Mouse (Mus musculus) spleen, embryonic (tissue): ENCODE results near the gene Oprm1.
"Not testable (repeated sequence)": the region's sequence is repeated elsewhere in the genome, so short reads cannot be mapped to it uniquely, and the experiment has no call there.

Source experiments
- CTCF ChIA-PET: fragments of 350-600 bp; sonication (Branson Sonifier 250); formaldehyde crosslinking; loops from one replicate; lab custom pipeline; 2022; lab: Charles Lee

The Oprm1 gene

GRCm38 (mm10) chr10:6758206-6758605, at the start of gene Oprm1:
TSS of gene Oprm1 (plus strand) at chr10:6758506.
- CTCF ChIA-PET, result no interaction called here

- CTCF ChIA-PET, result no interaction called here
These were observed 40.9 kb upstream of the Oprm1 start for GRCm38 (mm10) chr10:6717181-6717948.

- CTCF ChIA-PET, result no interaction called here
These were observed 34.5 kb upstream of the Oprm1 start for GRCm38 (mm10) chr10:6723765-6724164.

- CTCF ChIA-PET, result no interaction called here
These were observed 29.8 kb upstream of the Oprm1 start for GRCm38 (mm10) chr10:6728469-6728868.

- CTCF ChIA-PET, result no interaction called here
These were observed 4.9 kb upstream of the Oprm1 start for GRCm38 (mm10) chr10:6753375-6753774.

- CTCF ChIA-PET, result no interaction called here
These were observed 3.0 kb downstream of the Oprm1 start, which contains the start of gene Gm10945 for GRCm38 (mm10) chr10:6761287-6761811. TSS of gene Gm10945 (minus strand) at chr10:6761761.

- CTCF ChIA-PET, result no interaction called here
These were observed 30.4 kb downstream of the Oprm1 start for GRCm38 (mm10) chr10:6788517-6789237.

GRCm38 (mm10) chr10:6790226-6790625, 31.9 kb downstream of the Oprm1 start:
- CTCF ChIA-PET, result no interaction called here

GRCm38 (mm10) chr10:6820626-6821025, 62.3 kb downstream of the Oprm1 start:
- CTCF ChIA-PET, result no interaction called here

- CTCF ChIA-PET, result no interaction called here
These were observed 83.9 kb downstream of the Oprm1 start for GRCm38 (mm10) chr10:6842225-6842624.

GRCm38 (mm10) chr10:6846283-6846682, 88.0 kb downstream of the Oprm1 start:
- CTCF ChIA-PET, result no interaction called here

- CTCF ChIA-PET, result interaction anchor here (0.6 kb wide), 1 partner anchor 920 kb away, joined by 3 read pairs; no protein-coding TSS in a partner anchor
These were observed 90.0 kb downstream of the Oprm1 start for GRCm38 (mm10) chr10:6848162-6848754.

GRCm38 (mm10) chr10:6848834-6849233, 90.5 kb downstream of the Oprm1 start:
- CTCF ChIA-PET, result interaction anchor here (0.6 kb wide), 1 partner anchor 920 kb away, joined by 3 read pairs; no protein-coding TSS in a partner anchor

GRCm38 (mm10) chr10:6855812-6856211, 97.5 kb downstream of the Oprm1 start:
- CTCF ChIA-PET, result no interaction called here

GRCm38 (mm10) chr10:6871418-6872072, 113.2 kb downstream of the Oprm1 start:
- CTCF ChIA-PET, result no interaction called here

GRCm38 (mm10) chr10:6873917-6874316, 115.6 kb downstream of the Oprm1 start:
- CTCF ChIA-PET, result no interaction called here

GRCm38 (mm10) chr10:6878276-6878881, 120.1 kb downstream of the Oprm1 start:
- CTCF ChIA-PET, result no interaction called here

- CTCF ChIA-PET, result not testable (repeated sequence)
These were observed 123.7 kb downstream of the Oprm1 start for GRCm38 (mm10) chr10:6882041-6882440.

GRCm38 (mm10) chr10:6885460-6885859, 127.2 kb downstream of the Oprm1 start:
- CTCF ChIA-PET, result interaction anchor here (1.3 kb wide), 1 partner anchor 124 kb away, joined by 5 read pairs; no protein-coding TSS in a partner anchor

- CTCF ChIA-PET, result no interaction called here
These were observed 131.4 kb downstream of the Oprm1 start for GRCm38 (mm10) chr10:6889640-6890245.
